Mouse (Mus musculus): ENCODE data around the gene Gck.

- TF ChIP-seq GATA1 (IDR thresholded peaks at IDR 0.05; ENCODE audit: borderline replicate concordance, low read length): no peak
- no peak for TF ChIP-seq FLI1 (IDR thresholded peaks at IDR 0.05; ENCODE audit: low read length)
Measured at GRCm38 (mm10) chr11:5989954-5990593, 40.2 kb upstream of the Gck start.
